24 mouse cellular contexts compared by ENCODE assay signal in the genomic region with DNA sequence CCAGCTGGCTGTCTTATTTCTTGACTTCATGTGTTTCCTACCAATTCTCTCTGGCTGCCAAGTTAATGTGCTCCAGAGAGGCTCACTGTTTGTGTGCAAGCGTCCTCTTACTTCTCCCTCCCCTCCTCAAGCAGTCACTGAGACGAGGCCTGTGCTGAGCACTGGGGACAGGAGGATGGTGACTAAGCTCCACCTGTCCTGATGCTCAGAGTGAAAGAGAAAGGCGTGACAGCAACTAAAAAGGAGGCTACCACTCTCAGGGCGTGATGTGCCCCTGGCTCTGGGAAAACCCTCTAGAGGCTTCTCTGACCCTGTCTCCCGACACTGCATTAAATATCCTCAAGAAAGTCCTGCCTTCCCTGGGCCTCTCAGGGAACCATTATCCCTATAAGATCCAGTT. TPM values are rescaled to one million over a fixed set of nuclear protein-coding genes. Genes with fewer than 3 reads are reported as not detected.
DNase-seq lines count a peak whose midpoint lies in the region; ATAC-seq and TF ChIP-seq lines count a peak whose summit lies in the region.
"Had no signal": no experiment of that assay in that cellular context is flagged by ENCODE, and none has a peak within 500 bp of the region (broad histone marks: within the 10 kb centered on the region; RNA-seq: fewer than 3 reads in every experiment).

No protein-coding gene starts in this region.

- H3K4me3 ChIP-seq in megakaryocyte, embryonic 14.5 days (replicated peaks), result peak overlapping the region; percentile 17
- peak overlapping the region in 1 of 3 experiments; percentile 73 for H3K4me3 ChIP-seq in CH12.LX (replicated peaks in 1 of 3; ENCODE audit: low read depth in 2 of 3, low read length in 2 of 3, poor library complexity in 1 of 3)
- H3K4me3 ChIP-seq: embryonic facial prominence, embryonic 10.5 days; embryonic facial prominence, embryonic 12.5 days had no signal

- dilution Hi-C loops in CH12.LX (cut with MboI; ENCODE audit: extremely low pct_ligation_motif_present, extremely low pct_unique_long_range_greater_than_20kb, low sequenced_read_pairs), result no loop called here

- peak overlapping the region; percentile 75 for H3K9ac ChIP-seq in CH12.LX (ENCODE audit: insufficient read depth, low read depth)
- H3K9ac ChIP-seq: embryonic facial prominence, embryonic 12.5 days had no signal

- peak overlapping the region; percentile 88 for H3K4me2 ChIP-seq in CH12.LX (ENCODE audit: insufficient read depth, low read depth, poor library complexity, severe bottlenecking)
- H3K4me2 ChIP-seq: embryonic facial prominence, embryonic 12.5 days had no signal

- TF ChIP-seq EP300 in CH12.LX (IDR thresholded peaks at IDR 0.05; ENCODE audit: low read length), result peak; percentile 47

- H3K36me3 ChIP-seq in megakaryocyte, embryonic 14.5 days (replicated peaks; ENCODE audit: low read length), result peaks cover 41% of the 10 kb centered on the region
- peaks cover 24 to 33% of the 10 kb centered on the region in 2 experiments for H3K36me3 ChIP-seq in CH12.LX (replicated peaks in 1 of 2; ENCODE audit: control insufficient read depth in 1 of 2, insufficient read depth in 1 of 2, low read length in 1 of 2)

- DNase-seq in A20 (ENCODE audit: low read depth, low spot score) (peak; percentile 73), CH12.LX (ENCODE audit: extremely low read depth) (peak; percentile 87)
- DNase-seq in heart, adult 11 months, result no peak
- no peak for DNase-seq in lung, adult 18-20 months
- DNase-seq: adrenal gland, adult 8-10 months; adrenal gland, postnatal 14 days; adrenal gland, postnatal 36 days; B cell, adult 2 months; cerebellum, adult 11-12 months; cerebellum, adult 2 months; cerebellum, adult 9-10 months; cerebellum, postnatal 10 days; cerebellum, postnatal 25 days had no signal

- in situ Hi-C loops in CH12.LX (cut with MboI; ENCODE audit: low pct_ligation_motif_present, low pct_unique_long_range_greater_than_20kb, low sequenced_read_pairs), result no loop called here

- TF ChIP-seq CTCF in CH12.LX (conservative IDR thresholded peaks at IDR 0.05 in 1 of 2, IDR thresholded peaks at IDR 0.05 in 1 of 2; ENCODE audit: low read depth in 2 of 2, low read length in 2 of 2), result no peak

- no peak for ATAC-seq in megakaryocyte, adult 5-6 weeks (ENCODE audit: poor library complexity, severe bottlenecking)
- ATAC-seq: activated CD4-positive, CD25-positive, alpha-beta regulatory T cell, adult 4 months; CD4-positive, CD25-positive, alpha-beta regulatory T cell, adult 4 months; forebrain, embryonic 14.5 days; forebrain, embryonic 16.5 days; Patski had no signal

- peak overlapping the region; percentile 92 for H3K27ac ChIP-seq in CH12.LX (ENCODE audit: insufficient read depth, low read depth)
- H3K27ac ChIP-seq: embryonic facial prominence, embryonic 10.5 days; embryonic facial prominence, embryonic 12.5 days had no signal

- TF ChIP-seq RAD21 in CH12.LX (IDR thresholded peaks at IDR 0.05; ENCODE audit: low read depth, low read length), result no peak

- peaks cover 54% of the 10 kb centered on the region for H3K4me1 ChIP-seq in megakaryocyte, embryonic 14.5 days
- peaks cover 19 to 59% of the 10 kb centered on the region in 2 experiments for H3K4me1 ChIP-seq in CH12.LX (ENCODE audit: control insufficient read depth in 1 of 2, insufficient read depth in 2 of 2)

- peaks cover 34% of the 10 kb centered on the region for H3K79me2 ChIP-seq in CH12.LX (replicated peaks; ENCODE audit: control insufficient read depth, extremely low read depth, insufficient read depth, poor library complexity, severe bottlenecking)

- no peaks in the 10 kb centered on the region for H3K27me3 ChIP-seq in megakaryocyte, embryonic 14.5 days (replicated peaks)
- H3K27me3 ChIP-seq in CH12.LX (replicated peaks), result no peaks in the 10 kb centered on the region
- H3K27me3 ChIP-seq: embryonic facial prominence, embryonic 12.5 days; Patski had no signal

- peaks cover 1% of the 10 kb centered on the region for H3K9me3 ChIP-seq in megakaryocyte, embryonic 14.5 days
- peaks cover 8% of the 10 kb centered on the region for H3K9me3 ChIP-seq in CH12.LX (replicated peaks; ENCODE audit: low read length)
- H3K9me3 ChIP-seq: embryonic facial prominence, embryonic 10.5 days; embryonic facial prominence, embryonic 12.5 days; G1E had no signal

- TF ChIP-seq POLR2A in CH12.LX (IDR thresholded peaks at IDR 0.05; ENCODE audit: low read depth, low read length), result peak; percentile 77

TF ChIP-seq in CH12.LX, 34 proteins besides CTCF, POLR2A, EP300 and RAD21 (continues in another document):
- TF ChIP-seq ZMIZ1 (IDR thresholded peaks at IDR 0.05; ENCODE audit: low read depth, low read length), result no peak
- TF ChIP-seq MAZ (IDR thresholded peaks at IDR 0.05; ENCODE audit: low read depth, low read length), result peak; percentile 37; the same call in 1 of the 2 replicates
- TF ChIP-seq JUN (IDR thresholded peaks at IDR 0.05; ENCODE audit: insufficient read depth, low read depth, low read length), result no peak; the same call in 1 of the 2 replicates
- TF ChIP-seq MYC (IDR thresholded peaks at IDR 0.05; ENCODE audit: low read depth, low read length), result 0 out of 2 replicates have a peak, but pooled peaks have one; percentile 59
- TF ChIP-seq POLR2AphosphoS2 (IDR thresholded peaks at IDR 0.05; ENCODE audit: low read depth, low read length), result no peak
- TF ChIP-seq ZC3H11A (IDR thresholded peaks at IDR 0.05; ENCODE audit: low read depth, low read length), result no peak
- no peak for TF ChIP-seq JUND (conservative IDR thresholded peaks at IDR 0.05; ENCODE audit: low read depth, low read length)
- TF ChIP-seq GABPA (IDR thresholded peaks at IDR 0.05; ENCODE audit: insufficient replicate concordance, low read depth, low read length), result no peak
- TF ChIP-seq ELF1 (IDR thresholded peaks at IDR 0.05; ENCODE audit: low read depth, low read length), result no peak
- TF ChIP-seq RCOR1 (conservative IDR thresholded peaks at IDR 0.05; ENCODE audit: low read depth, low read length), result no peak
- peak; percentile 42 for TF ChIP-seq NELFE (IDR thresholded peaks at IDR 0.05; ENCODE audit: low read depth, low read length)
- TF ChIP-seq SMC3 (IDR thresholded peaks at IDR 0.05; ENCODE audit: low read depth, low read length), result no peak
- peak; percentile 85 for TF ChIP-seq ETS1 (conservative IDR thresholded peaks at IDR 0.05; ENCODE audit: low read depth, low read length)
- TF ChIP-seq NRF1 (IDR thresholded peaks at IDR 0.05; ENCODE audit: low read depth, low read length), result peak; percentile 43; the same call in 1 of the 2 replicates
- peak; percentile 86; the same call in 1 of the 2 replicates for TF ChIP-seq TBP (conservative IDR thresholded peaks at IDR 0.05; ENCODE audit: low read depth, low read length)
- TF ChIP-seq E2F4 (IDR thresholded peaks at IDR 0.05; ENCODE audit: insufficient replicate concordance, low read depth, low read length), result no peak
- no peak for TF ChIP-seq USF2 (conservative IDR thresholded peaks at IDR 0.05; ENCODE audit: low read depth, low read length)
- TF ChIP-seq KAT2A (IDR thresholded peaks at IDR 0.05; ENCODE audit: insufficient replicate concordance, low read length), result no peak
- TF ChIP-seq MAFK (IDR thresholded peaks at IDR 0.05; ENCODE audit: insufficient replicate concordance, low read length), result no peak
- peak; percentile 89 for TF ChIP-seq TCF12 (IDR thresholded peaks at IDR 0.05; ENCODE audit: low read depth, low read length)
- TF ChIP-seq HCFC1 (IDR thresholded peaks at IDR 0.05; ENCODE audit: low read depth, low read length), result no peak
- TF ChIP-seq ZNF384 (IDR thresholded peaks at IDR 0.05; ENCODE audit: low read depth, low read length), result no peak
- TF ChIP-seq MEF2A (IDR thresholded peaks at IDR 0.05; ENCODE audit: borderline replicate concordance, low read depth, low read length), result peak; percentile 79; the same call in 1 of the 2 replicates
- TF ChIP-seq CHD1 (IDR thresholded peaks at IDR 0.05; ENCODE audit: low read depth, low read length), result no peak
- TF ChIP-seq USF1 (IDR thresholded peaks at IDR 0.05; ENCODE audit: low read depth, low read length), result no peak

RNA-seq across cellular contexts. Expression of gene Cnpy3, which starts 2.7 kb away (rescaled TPM):
- polyA plus RNA-seq in megakaryocyte, embryonic 14.5 days (2012; ENCODE audit: insufficient read depth, low replicate concordance), result 133 and 243 TPM in 2 replicates
- 35.6 and 39.6 TPM in 2 replicates for total RNA-seq in megakaryocyte, adult 5-6 weeks (2015)
- 109 and 112 TPM in 2 replicates for total RNA-seq in megakaryocyte, adult 5-6 weeks (2017)
- total RNA-seq in CH12.LX (2012; rRNA removed) (82.5 and 102 TPM in 2 replicates), CH12.LX (2014; rRNA removed) (78.6 and 80.4 TPM in 2 replicates)
- 94.8 and 111 TPM in 2 replicates for polyA plus RNA-seq in CH12.LX (2012; ENCODE audit: insufficient read length, low read depth)

RNA-seq across cellular contexts. Expression of gene Ptcra, which starts 14.2 kb away (rescaled TPM):
- not detected in 2 replicates for polyA plus RNA-seq in megakaryocyte, embryonic 14.5 days (2012; ENCODE audit: insufficient read depth, low replicate concordance)
- not detected in 2 replicates for total RNA-seq in megakaryocyte, adult 5-6 weeks (2015)
- not detected in 2 replicates for total RNA-seq in megakaryocyte, adult 5-6 weeks (2017)
- total RNA-seq in CH12.LX (2012; rRNA removed) (0.34 and 0.59 TPM in 2 replicates), CH12.LX (2014; rRNA removed) (0.17 TPM in 1 of 2 replicates, not detected in the other)
- polyA plus RNA-seq in CH12.LX (2012; ENCODE audit: insufficient read length, low read depth), result 0.56 and 0.71 TPM in 2 replicates
- total RNA-seq: adrenal gland, adult 18-20 months; adrenal gland, adult 8-10 months; adrenal gland, postnatal 36 days had no signal
- polyA plus RNA-seq: activated CD4-positive, CD25-positive, alpha-beta regulatory T cell, adult 4 months; forebrain, embryonic 16.5 days had no signal

RNA-seq across cellular contexts. Expression of gene Gnmt, which starts 20.3 kb away (rescaled TPM):
- polyA plus RNA-seq in megakaryocyte, embryonic 14.5 days (2012; ENCODE audit: insufficient read depth, low replicate concordance), result 5.0 TPM in 1 of 2 replicates, not detected in the other
- 0.80 and 1.9 TPM in 2 replicates for total RNA-seq in megakaryocyte, adult 5-6 weeks (2015)
- total RNA-seq in megakaryocyte, adult 5-6 weeks (2017), result 0.89 and 1.1 TPM in 2 replicates
- total RNA-seq in CH12.LX (2012; rRNA removed), result 0.13 and 0.25 TPM in 2 replicates
- 0.38 TPM in 1 of 2 replicates, not detected in the other for total RNA-seq in CH12.LX (2014; rRNA removed)
- polyA plus RNA-seq in CH12.LX (2012; ENCODE audit: insufficient read length, low read depth), result 0.71 and 1.2 TPM in 2 replicates
- total RNA-seq: G1E had no signal
- polyA plus RNA-seq: CD4-positive, CD25-positive, alpha-beta regulatory T cell, adult 4 months had no signal

RNA-seq across cellular contexts. Expression of gene 2310039H08Rik, which starts 23.2 kb away (rescaled TPM):
- polyA plus RNA-seq in megakaryocyte, embryonic 14.5 days (2012; ENCODE audit: insufficient read depth, low replicate concordance), result 143 and 286 TPM in 2 replicates
- 8.1 and 8.8 TPM in 2 replicates for total RNA-seq in megakaryocyte, adult 5-6 weeks (2015)
- total RNA-seq in megakaryocyte, adult 5-6 weeks (2017), result 5.5 and 10.7 TPM in 2 replicates
- 47.0 and 65.8 TPM in 2 replicates for total RNA-seq in CH12.LX (2012; rRNA removed)
- 52.5 and 79.3 TPM in 2 replicates for total RNA-seq in CH12.LX (2014; rRNA removed)
- polyA plus RNA-seq in CH12.LX (2012; ENCODE audit: insufficient read length, low read depth), result 28.1 and 33.3 TPM in 2 replicates

RNA-seq across cellular contexts. Expression of gene Rpl7l1, which starts 33.2 kb away (rescaled TPM):
- 1.1 and 4.7 TPM in 2 replicates for polyA plus RNA-seq in megakaryocyte, embryonic 14.5 days (2012; ENCODE audit: insufficient read depth, low replicate concordance)
- 57.4 and 63.0 TPM in 2 replicates for total RNA-seq in megakaryocyte, adult 5-6 weeks (2015)
- total RNA-seq in megakaryocyte, adult 5-6 weeks (2017), result 78.5 and 81.4 TPM in 2 replicates
- total RNA-seq in CH12.LX (2012; rRNA removed), result 160 and 202 TPM in 2 replicates
- 261 and 301 TPM in 2 replicates for total RNA-seq in CH12.LX (2014; rRNA removed)
- 296 and 383 TPM in 2 replicates for polyA plus RNA-seq in CH12.LX (2012; ENCODE audit: insufficient read length, low read depth)

Comparison
In these comparisons a context has a peak if more than half of its experiments do, and no peak if none do; other contexts are left out.
1. DNase-seq: peak in A20 (single experiment) and CH12.LX (single experiment); none in heart, adult 11 months (single experiment) and lung, adult 18-20 months (0 of 2).